Mouse (Mus musculus) CD4-positive, CD25-positive, alpha-beta regulatory T cell, adult 4 months (primary cell): ENCODE data around the gene Armc3. TPM values are rescaled to one million over a fixed set of nuclear protein-coding genes. Genes with fewer than 3 reads are reported as not detected.
"Not testable (repeated sequence)": the region's sequence is repeated elsewhere in the genome, so short reads cannot be mapped to it uniquely, and the experiment has no call there.

Experiments
- ATAC-seq: one replicate; pipeline ENCODE4 v1.8.0; 2017
- polyA plus RNA-seq, 2 experiments: library from polyadenylated mRNA; unstranded; fragments of 100-300 nt; shearing (Covaris generic); gene quantifications; one replicate each; pipeline ENCODE4 v1.2.1; 2017

Armc3 gene
- polyA plus RNA-seq, 2 experiments from 2014 or later, result 3.0 to 3.9 TPM

GRCm38 (mm10) chr2:19275602-19276539 lies 76.8 kb downstream of the Armc3 start:
- ATAC-seq, result peak; percentile 92

GRCm38 (mm10) chr2:19280331-19280730 lies 81.2 kb downstream of the Armc3 start:
- no peak for ATAC-seq

- no peak for ATAC-seq
Observed at GRCm38 (mm10) chr2:19292366-19292765, 93.3 kb downstream of the Armc3 start.

GRCm38 (mm10) chr2:19300345-19301089 lies 101.4 kb downstream of the Armc3 start:
- peak; percentile 72 for ATAC-seq

DNA sequence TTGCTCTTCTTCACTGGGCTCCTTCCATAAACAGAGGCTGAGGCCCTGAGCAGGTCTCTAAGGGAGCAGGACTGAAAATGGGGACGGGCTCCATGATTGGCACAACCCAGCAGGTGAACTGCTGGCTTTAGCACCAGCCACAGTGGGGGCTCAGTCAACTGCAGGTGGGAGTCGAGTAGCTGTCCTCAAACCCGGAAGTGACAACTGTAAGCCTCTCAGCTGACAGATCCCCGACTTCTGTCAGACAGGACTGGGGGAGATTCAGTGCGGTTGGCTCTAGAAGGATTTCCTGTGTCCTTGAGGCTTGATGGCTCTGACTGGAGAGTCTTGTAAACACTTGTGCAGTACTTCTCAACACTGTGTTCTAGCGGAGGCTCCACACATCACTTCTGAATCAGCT lies 102.1 kb downstream of the Armc3 start:
- peak; percentile 77 for ATAC-seq

DNA sequence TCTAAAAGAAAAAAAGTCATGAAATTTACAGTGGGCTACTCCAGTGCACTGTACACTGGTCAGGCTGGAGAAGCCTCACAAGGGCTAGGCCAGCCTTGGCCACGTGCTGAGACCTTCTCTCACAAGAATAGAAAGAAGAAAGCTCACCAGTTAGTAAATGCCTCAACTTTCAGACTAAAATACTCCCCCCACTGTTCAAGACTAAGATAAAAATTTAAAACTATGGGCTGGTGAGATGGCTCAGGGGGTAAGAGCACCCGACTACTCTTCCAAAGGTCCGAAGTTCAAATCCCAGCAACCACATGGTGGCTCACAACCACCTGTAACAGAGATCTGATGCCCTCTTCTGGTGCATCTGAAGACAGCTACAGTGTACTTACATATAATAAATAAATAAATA lies 104.0 kb downstream of the Armc3 start:
- ATAC-seq, result not testable (repeated sequence)

- no peak for ATAC-seq
Observed at GRCm38 (mm10) chr2:19310498-19310897, 111.4 kb downstream of the Armc3 start.

- ATAC-seq, result no peak
Observed at GRCm38 (mm10) chr2:19316056-19316455, 117.0 kb downstream of the Armc3 start.

- no peak for ATAC-seq
Observed at GRCm38 (mm10) chr2:19316691-19317090, 117.6 kb downstream of the Armc3 start.

DNA sequence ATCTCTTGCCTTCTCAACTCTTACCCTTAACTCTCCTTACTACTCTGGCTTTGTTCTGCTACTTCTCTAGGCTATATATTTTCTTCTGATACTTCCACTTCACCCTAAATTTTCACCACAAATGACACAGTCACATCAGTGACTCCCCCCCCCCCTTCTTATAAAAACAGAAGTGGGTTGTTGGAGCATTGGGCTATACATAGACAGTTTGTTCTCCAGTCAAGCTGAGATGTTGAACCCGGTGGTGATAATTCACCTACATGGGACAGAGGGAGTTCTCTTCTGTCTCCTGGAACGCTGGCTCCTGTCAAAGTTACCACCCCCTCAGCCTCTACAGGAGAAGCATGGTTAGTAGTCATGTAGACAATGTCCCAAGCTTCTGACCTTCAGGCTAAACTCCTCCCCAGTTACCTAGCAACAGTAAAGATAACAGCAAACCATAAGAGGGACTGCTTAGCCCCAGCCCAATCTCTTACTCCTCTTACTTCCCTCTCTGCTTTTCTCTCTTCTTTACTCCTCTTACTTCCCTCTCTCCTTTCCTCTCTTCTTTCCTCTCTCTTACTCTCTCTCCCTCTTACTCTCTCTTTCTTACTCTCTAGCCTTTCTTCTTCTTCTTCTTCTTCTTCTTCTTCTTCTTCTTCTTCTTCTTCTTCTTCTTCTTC lies 118.2 kb downstream of the Armc3 start:
- not testable (repeated sequence) for ATAC-seq

GRCm38 (mm10) chr2:19318499-19318898 lies 119.4 kb downstream of the Armc3 start:
- ATAC-seq, result no peak

DNA sequence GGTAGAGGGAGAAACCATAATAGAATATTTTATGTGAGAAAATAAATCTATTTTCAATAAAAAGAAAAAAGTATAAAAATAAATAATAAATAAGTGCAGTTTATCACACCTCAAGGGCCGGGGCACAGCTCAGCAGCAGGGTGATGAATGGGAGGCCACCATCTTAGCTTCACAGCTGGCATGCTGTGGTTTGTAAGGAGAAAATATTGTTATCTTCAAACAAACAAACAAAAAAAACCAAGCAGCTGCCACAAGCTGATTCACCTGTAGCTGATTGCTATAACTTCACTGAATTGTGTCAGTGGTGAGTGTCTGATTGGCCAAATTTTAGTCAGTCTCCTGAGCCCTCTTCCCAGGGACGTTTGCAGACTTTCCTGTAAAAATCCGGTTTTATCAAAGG lies 120.2 kb downstream of the Armc3 start:
- ATAC-seq, result no peak

- no peak for ATAC-seq
Observed at GRCm38 (mm10) chr2:19322448-19322847, 123.3 kb downstream of the Armc3 start.

GRCm38 (mm10) chr2:19326376-19326775 lies 127.3 kb downstream of the Armc3 start:
- no peak for ATAC-seq

DNA sequence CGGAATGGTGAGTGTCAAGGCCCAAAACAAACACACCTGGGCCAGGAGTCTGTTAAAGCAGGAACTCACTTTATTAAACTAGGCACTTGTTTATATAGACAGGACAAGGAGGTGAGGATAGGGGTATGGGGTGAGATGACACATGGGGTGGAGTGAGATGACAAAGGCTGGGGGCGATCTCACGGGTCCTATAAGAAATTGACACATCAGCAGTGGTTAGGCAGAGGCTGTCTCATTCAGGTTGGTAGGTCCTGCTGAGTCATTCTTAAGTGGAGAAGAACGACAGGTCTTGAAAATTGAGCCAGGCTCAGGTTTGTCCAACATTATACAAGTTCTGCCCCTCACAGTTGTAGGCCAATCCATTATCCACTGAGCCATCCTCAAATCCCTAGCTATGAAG lies 128.7 kb downstream of the Armc3 start:
- ATAC-seq, result no peak

- ATAC-seq, result no peak
Observed at GRCm38 (mm10) chr2:19343901-19344635, 145.0 kb downstream of the Armc3 start.

DNA sequence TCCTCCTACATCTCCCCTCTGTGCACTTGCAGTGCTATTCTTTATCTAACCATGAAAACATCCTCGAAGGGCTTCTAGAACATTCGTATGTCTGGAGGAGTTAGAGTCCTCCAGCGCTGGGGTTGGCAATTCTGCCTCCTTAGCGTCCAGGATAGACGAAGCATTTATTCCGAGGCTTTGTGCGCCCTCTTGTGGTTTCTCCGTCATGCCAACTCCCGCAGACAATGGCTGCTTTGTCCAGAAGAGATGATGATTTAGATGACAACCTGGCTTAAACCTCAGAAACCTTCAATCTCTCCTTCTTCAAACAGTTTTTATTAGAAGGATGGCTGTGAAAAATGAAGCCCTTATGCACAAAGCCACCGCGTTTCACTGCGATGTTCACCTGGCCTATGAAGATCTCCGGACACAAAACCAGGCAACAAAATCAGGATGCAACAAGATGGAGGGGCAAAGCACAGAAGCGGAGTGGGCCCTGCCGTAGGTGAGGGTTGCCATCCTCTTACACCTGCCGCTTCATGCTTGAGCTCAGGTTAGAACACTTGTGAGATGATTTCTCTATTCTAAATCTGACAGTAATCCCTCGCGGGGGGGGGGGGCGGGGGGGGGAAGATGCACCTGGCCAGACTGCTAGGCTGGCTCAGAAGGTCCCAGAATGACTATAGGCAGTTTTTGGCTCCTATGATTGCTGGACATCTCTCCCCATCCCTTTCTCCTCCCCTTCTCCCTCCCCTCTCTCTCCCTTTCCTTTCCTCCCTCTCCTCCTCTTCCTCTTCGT lies 145.7 kb downstream of the Armc3 start:
- ATAC-seq, result peak; percentile 93

GRCm38 (mm10) chr2:19345414-19345964 lies 146.4 kb downstream of the Armc3 start:
- no peak for ATAC-seq

DNA sequence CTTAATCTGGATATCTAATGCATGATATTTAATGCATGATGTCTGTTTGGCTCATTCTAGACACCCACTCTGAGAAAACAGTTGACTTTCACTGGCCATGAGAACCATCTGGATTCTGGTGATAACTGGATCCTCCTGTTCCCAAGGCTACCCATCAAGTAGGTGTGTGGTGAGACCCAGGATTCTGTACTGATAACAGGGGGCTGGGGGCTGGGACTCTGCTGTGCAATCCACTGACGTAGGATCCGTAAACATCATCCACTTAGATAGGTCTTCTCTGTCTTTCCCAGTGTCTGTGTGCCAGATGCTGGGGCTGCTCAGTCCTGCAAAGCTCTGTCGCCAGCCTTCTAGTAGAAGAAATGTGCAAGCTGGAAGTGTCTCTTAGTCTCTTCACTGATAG lies 149.4 kb downstream of the Armc3 start:
- ATAC-seq, result no peak

DNA sequence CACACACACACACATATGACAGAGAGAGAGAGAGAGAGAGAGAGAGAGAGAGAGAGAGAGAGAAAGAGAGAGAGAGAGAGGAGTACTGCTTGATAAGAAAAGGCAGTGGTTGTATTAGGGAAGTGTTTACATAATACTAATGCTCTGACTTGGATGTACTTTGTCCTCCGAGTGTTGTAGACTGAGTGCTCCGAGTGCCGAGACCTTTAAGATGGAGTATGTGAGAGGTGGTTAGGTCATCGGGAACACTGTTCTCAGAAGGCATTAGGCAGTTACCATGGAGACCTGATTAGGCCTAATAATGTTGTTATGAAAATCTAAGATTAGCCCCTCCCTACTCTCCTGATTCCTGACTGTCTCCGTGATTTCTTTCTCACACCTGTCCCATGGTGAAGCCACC lies 151.1 kb downstream of the Armc3 start:
- ATAC-seq, result no peak

GRCm38 (mm10) chr2:19351615-19352253 lies 152.6 kb downstream of the Armc3 start:
- no peak for ATAC-seq
